ENCODE assay signal across 1 mouse cellular context in the genomic region with DNA sequence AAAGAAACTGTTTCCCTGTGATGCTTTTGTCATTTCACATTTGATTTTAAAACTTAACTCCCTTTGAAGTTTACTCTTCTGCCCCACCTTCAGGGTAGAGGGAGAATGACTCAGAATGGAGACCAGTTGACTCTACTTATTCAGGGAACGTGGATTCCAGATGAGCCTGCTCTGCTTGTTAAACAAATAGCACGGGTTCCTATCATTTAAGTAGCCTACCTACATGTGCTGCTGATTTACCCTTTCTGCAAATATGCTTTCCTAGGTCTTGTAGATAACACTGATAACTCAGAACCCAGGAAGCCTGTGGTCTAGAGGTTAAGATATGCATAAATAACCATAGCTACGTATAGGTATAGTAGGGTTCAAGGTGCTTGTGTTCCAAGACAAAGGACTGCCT.
TF ChIP-seq lines count a peak whose summit lies in the region.

No protein-coding gene starts in this region.

TF ChIP-seq in CH12.LX, 34 proteins besides CTCF, POLR2A, EP300 and RAD21:
- TF ChIP-seq JUND (conservative IDR thresholded peaks at IDR 0.05; ENCODE audit: low read depth, low read length) (0 out of 2 replicates have a peak, but pooled peaks have one; percentile 7), RCOR1 (conservative IDR thresholded peaks at IDR 0.05; ENCODE audit: low read depth, low read length) (no peak)
TF ChIP-seq in CH12.LX: peak in this region for 1.
